Mouse (Mus musculus) urinary bladder, postnatal 4 days (tissue): ENCODE measurements around the gene F2.
"Not testable (repeated sequence)": the region's sequence is repeated elsewhere in the genome, so short reads cannot be mapped to it uniquely, and the experiment has no call there.

Experiments used
- DNase-seq, 2 experiments: peaks; one replicate each; pipeline ENCODE4 v3.0.0; 2021 to 2022; ENCODE audit warnings: low spot score in 2 of 2

Gene F2

DNA sequence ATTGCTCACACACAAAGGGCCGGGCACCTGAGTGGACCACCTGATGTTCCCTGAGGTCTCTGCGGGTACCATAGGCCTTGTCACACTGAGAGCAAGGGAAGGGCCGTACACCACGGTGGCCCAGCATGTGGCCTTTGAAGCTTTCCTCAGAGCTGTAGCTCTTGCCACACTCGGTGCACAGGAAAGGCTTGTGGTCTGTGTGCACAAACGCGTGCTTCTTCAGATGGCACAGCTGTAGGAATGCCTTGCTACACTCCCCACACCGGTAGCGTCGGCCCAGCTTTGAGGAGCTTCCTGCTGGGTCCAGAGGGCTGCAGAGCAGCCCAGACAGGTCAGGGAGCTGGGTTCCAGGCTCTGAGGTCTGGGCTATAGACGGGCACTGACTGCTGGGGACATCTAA is 9.6 kb upstream of the F2 start:
- DNase-seq: no peak

GRCm38 (mm10) chr2:91645354-91645753 is 9.1 kb upstream of the F2 start:
- no peak for DNase-seq

- DNase-seq: no peak
Measured at GRCm38 (mm10) chr2:91644021-91644420, 7.8 kb upstream of the F2 start.

GRCm38 (mm10) chr2:91642825-91643415 is 6.7 kb upstream of the F2 start:
- DNase-seq: no peak

DNA sequence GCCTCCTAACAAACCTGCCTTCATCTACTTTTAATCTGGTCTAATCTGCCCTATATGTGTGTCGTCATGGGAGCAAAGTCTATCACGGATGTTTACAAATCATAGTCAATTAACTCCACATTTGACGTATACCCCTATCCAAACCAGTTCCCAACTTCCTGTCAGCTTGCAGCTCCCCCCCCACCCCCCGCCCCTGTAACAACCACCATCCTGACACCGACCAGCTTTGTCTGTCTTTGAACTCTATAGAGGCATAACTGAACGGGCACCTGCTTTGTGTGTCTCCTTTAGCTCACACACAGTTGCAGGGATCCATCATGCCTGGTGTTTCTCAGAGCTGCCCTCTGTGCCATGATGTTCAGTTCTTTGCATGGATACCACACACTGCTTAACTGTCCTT is 2.7 kb upstream of the F2 start:
- no peak for DNase-seq

- no peak for DNase-seq
Measured at GRCm38 (mm10) chr2:91636727-91637338, 619 bp upstream of the F2 start.

GRCm38 (mm10) chr2:91635486-91635885 is 728 bp downstream of the F2 start:
- DNase-seq: no peak

DNA sequence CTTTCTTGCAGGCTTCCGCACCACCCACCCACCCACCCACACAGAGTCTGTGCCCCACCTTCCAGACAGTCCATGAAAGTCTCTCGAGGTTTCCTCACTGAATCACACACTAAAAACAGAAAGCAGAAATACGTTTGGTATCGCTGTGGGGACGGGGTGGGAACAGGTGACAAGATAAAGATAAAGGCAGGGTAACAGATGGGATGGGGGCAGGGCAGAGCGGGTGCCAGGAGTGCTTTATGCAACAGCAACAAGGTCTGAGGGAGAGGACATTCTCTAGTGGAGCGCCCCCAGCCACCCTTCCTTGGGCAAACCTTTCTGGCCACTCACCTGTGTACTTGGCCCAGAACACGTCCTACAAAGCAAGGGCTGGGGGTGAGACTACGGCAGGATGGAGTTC is 1.4 kb downstream of the F2 start:
- DNase-seq: no peak

DNA sequence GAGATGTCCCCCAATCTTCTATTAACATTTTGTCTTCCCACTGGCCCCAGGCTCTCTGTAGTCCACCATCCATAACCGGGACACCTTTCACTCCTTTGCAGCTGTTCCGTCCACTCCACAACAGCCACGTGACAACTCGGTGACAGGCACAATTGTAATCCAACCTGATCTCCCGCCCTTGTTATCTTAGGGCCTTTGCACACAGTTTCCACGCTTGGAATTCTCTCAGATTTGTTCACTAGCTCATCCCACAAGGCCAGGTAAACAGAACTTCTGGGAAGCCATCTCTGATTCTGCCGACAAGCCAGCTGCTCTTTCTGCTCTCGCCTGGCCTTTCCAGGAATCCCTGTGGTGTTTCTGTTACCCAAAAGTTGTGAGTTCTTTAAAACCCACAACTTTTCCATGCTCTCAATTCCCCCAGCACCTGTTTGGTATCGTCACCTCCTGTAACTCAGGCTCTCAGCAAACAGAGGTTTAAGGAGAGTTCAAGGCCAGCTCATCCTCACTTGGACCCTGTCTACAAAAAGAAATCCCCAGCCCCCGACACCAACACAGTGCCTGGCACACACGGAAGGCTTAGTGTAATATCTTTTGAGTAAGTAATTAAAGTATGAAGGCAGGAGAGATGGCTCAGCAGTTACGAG is 2.8 kb downstream of the F2 start:
- DNase-seq: no peak

DNA sequence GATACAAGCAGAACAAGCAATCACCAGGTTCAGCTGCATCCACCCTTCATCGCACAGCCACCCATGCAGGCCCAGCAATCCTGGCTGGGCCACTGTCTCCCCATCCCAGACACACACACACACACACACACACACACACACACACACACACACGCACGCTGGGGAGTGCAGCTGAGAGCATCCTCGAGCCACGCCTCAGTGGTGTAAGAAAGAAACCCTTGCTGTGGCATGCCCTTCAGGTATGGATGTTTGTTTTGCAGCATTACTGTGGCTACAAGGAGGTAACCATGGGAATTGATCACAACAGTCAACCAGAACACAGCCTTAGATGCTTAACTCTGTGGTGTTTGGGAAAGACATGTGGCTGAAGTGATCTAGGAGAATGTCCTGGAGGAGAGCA is 3.9 kb downstream of the F2 start:
- DNase-seq: no peak

- no peak for DNase-seq
Measured at GRCm38 (mm10) chr2:91631826-91632225, 4.4 kb downstream of the F2 start.

DNA sequence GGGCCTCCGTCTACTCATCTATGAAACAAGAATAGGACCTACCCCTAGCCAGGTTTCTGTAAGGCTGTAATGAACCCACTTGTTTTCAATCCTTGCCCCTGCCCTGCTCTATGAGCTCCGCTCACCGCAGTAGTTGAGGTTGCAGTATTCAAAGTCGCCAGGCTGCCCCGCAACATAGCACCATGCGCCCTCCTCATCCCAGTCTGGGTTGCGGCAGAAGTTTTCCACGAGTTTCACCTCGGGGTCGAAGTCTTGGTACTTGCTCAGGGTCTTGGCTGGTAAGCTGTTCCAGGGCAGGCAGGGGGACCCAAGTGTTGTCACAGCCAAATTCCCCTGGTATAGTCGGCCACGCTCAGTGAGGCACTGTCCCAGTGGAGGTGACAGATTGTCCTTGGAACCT is 5.8 kb downstream of the F2 start:
- DNase-seq: no peak

DNA sequence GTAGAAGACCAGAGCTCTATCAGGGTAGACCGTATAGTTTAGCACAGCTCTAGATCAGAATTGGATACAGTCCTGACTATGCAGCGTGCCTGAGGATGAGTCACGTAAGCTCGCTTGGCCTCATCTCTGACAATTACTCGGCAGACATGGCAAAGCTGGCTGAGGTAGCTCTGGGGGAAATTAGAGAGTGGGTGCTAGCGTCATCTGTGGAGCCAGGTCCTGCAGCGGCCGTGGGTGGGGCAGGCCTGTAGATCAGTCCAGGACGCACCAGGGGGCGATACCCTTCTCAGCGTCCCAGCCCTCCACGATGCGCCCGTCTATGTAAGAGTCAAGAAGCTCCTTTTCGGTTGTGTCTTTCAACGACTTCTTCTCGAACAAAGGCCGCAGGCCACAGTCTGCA is 6.5 kb downstream of the F2 start:
- DNase-seq: no peak

GRCm38 (mm10) chr2:91628171-91628570 is 8.0 kb downstream of the F2 start:
- DNase-seq: peak in 1 of 2 experiments; percentile 43

GRCm38 (mm10) chr2:91627486-91627885 is 8.7 kb downstream of the F2 start:
- DNase-seq: peak in 1 of 2 experiments; percentile 45

DNA sequence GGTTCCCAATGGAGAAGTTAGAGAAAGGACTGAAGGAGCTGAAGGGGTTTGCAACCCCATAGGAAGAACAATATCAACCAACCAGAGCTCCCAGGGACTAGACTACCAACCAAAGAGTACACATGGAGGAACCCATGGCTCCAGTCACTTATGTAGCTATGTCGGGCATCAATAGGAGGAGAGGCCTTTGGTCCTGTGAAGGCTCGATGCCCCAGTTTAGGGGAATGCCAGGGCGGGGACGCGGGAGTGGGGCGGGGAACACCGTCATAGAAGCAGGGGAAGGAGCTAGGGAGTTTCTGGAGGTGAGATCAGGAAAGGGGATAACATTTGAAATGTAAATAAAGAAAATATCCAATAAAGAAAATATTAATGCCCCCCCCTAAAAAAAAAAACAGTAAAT is 12.8 kb downstream of the F2 start:
- DNase-seq: peak in 1 of 2 experiments; percentile 54

DNA sequence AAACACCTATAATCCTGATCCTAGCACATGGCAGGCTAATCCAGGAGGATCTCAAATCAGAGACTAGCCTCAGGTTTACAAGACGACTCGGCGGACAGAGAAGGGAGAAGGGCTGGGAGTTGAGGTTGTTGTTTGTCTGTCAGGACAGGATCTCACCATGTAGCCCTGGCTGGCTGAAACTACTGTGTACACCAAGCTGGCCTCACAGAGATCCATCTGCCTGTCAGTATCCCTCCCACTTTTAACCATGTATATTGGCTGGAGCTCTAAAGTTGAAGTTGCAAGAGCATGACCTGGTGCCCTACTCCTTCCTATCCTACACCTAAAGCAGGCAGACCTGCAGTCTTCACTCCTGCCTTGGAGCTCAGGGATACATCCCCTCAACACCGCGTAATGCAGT is 13.9 kb downstream of the F2 start:
- no peak for DNase-seq

DNA sequence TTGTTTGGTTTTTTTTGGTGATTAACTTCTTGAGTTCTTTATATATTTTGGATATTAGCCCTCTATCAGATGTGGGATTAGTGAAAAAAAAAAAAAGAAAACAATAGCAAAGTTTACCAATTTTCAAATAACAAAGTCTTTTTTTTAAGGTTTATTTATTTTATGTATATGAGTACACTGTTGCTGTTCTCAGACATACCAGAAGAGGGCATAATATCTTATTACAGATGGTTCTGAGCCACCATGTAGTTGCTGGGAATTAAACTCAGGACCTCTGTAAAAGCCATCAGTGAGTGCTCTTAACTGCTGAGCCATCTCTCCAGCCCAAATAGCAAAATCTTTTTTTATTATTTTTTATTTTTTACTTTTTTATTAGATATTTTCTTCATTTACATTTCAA is 26.8 kb downstream of the F2 start:
- DNase-seq: not testable (repeated sequence)

DNA sequence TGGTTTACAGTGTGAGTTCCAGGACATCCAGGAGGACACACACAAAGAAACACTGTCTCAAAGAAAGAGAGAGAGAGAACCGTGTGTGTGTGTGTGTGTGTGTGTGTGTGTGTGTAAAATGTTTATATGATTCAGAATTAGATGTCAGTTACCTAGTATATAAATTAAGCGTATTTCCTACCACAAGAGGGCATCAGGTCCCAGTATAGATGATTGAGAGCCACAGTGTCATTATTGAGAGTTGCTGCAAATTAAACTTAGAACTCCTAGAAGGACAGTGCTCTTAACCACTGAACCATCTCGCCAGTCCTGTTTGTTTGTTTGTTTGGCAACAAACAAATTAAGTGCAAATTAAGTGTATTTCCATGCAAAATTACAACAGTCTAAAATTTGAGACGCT is 33.8 kb downstream of the F2 start:
- DNase-seq: no peak

GRCm38 (mm10) chr2:91600475-91600874 is 35.7 kb downstream of the F2 start:
- DNase-seq: no peak

GRCm38 (mm10) chr2:91586242-91586641 is 50.0 kb downstream of the F2 start:
- no peak for DNase-seq

GRCm38 (mm10) chr2:91580894-91581293 is 55.3 kb downstream of the F2 start:
- DNase-seq: no peak
